Comparison of ENCODE assay signal across 8 mouse cellular contexts in the genomic region with DNA sequence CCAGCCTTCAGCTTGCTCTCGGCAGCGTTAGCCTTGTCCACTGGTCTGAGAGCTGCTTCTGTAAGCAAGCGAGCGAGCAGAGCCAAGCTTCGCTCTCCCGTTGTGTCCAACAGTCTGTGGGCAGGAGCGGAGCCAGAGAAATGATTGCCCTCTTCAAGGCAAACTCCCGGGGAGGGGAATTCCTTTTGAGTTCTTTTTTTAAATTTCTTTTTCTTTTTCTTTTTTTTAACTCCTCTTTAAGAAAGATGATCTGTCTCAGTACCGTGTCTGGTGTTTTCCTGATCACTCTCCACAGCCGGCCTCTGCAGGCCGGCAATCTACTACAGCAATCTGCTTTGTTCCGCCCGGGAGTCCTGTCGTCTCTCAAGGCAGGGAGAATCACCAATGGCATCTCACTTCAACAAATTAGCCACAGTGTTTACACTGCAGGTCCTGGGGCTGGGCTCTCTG.
A peak's percentile ranks its signal among the peaks of the same experiment; 100 is the strongest.
DNase-seq lines count a peak whose midpoint lies in the region; ATAC-seq lines count a peak whose summit lies in the region.

No protein-coding gene starts in this region.

- H3K27me3 ChIP-seq in kidney, embryonic 14.5 days (ENCODE audit: control insufficient read depth, insufficient read depth, low read length) = no peaks in the 10 kb centered on the region
- no peaks in the 10 kb centered on the region for H3K27me3 ChIP-seq in forebrain, embryonic 14.5 days (replicated peaks; ENCODE audit: control insufficient read depth, insufficient read depth, low read length)
- no peaks in the 10 kb centered on the region for H3K27me3 ChIP-seq in intestine, embryonic 16.5 days (replicated peaks; ENCODE audit: control insufficient read depth, insufficient read depth, low read length)
- H3K27me3 ChIP-seq in midbrain, embryonic 14.5 days (ENCODE audit: control insufficient read depth, insufficient read depth, low read length) = no peaks in the 10 kb centered on the region

- WGBS in kidney, embryonic 14.5 days = 5% methylated on average over 14 of the region's 14 CpGs
- WGBS in forebrain, embryonic 14.5 days = 7% methylated on average over 14 of the region's 14 CpGs
- 14% methylated on average over 14 of the region's 14 CpGs for WGBS in intestine, embryonic 16.5 days
- 2% methylated on average over 14 of the region's 14 CpGs for WGBS in midbrain, embryonic 14.5 days

- H3K4me1 ChIP-seq in kidney, embryonic 14.5 days (ENCODE audit: control insufficient read depth, insufficient read depth, low read length) = peaks cover 12% of the 10 kb centered on the region; the same call in 1 of the 2 replicates
- peaks cover 10% of the 10 kb centered on the region for H3K4me1 ChIP-seq in forebrain, embryonic 14.5 days (ENCODE audit: control insufficient read depth, insufficient read depth, low read length)
- peaks cover 11% of the 10 kb centered on the region for H3K4me1 ChIP-seq in intestine, embryonic 16.5 days (ENCODE audit: control insufficient read depth, insufficient read depth, low read length)
- H3K4me1 ChIP-seq in midbrain, embryonic 14.5 days (ENCODE audit: control insufficient read depth, insufficient read depth, low read length) = peaks cover 6% of the 10 kb centered on the region

- peak; percentile 91 for ATAC-seq in kidney, embryonic 14.5 days (ENCODE audit: low FRiP score, low TSS enrichment)
- peak; percentile 62; the same call in 1 of the 2 replicates for ATAC-seq in forebrain, embryonic 14.5 days
- peak; percentile 69 for ATAC-seq in intestine, embryonic 16.5 days
- ATAC-seq in midbrain, embryonic 14.5 days (ENCODE audit: low FRiP score, low TSS enrichment) = peak; percentile 62; the same call in 1 of the 2 replicates

- H3K27ac ChIP-seq in kidney, embryonic 14.5 days (ENCODE audit: low read depth, low read length) = peak overlapping the region; percentile 1; the same call in 1 of the 2 replicates
- H3K27ac ChIP-seq in forebrain, embryonic 14.5 days (ENCODE audit: low read depth, low read length) = no peak overlapping the region
- peak overlapping the region; percentile 14 for H3K27ac ChIP-seq in intestine, embryonic 16.5 days (ENCODE audit: low read length)
- no peak overlapping the region for H3K27ac ChIP-seq in midbrain, embryonic 14.5 days (replicated peaks; ENCODE audit: low read depth, low read length)

- H3K9me3 ChIP-seq in kidney, embryonic 14.5 days (ENCODE audit: control insufficient read depth, low read length) = 0 out of 2 replicates have a peak, but pooled peaks cover 6% of the 10 kb centered on the region
- H3K9me3 ChIP-seq in forebrain, embryonic 14.5 days (replicated peaks; ENCODE audit: control insufficient read depth, low read length) = no peaks in the 10 kb centered on the region
- no peaks in the 10 kb centered on the region for H3K9me3 ChIP-seq in intestine, embryonic 16.5 days (ENCODE audit: control insufficient read depth, low read length)
- no peaks in the 10 kb centered on the region for H3K9me3 ChIP-seq in midbrain, embryonic 14.5 days (ENCODE audit: control insufficient read depth, low read length)

- H3K9ac ChIP-seq in kidney, embryonic 14.5 days (ENCODE audit: low read depth, low read length) = no peak overlapping the region
- H3K9ac ChIP-seq in forebrain, embryonic 14.5 days (ENCODE audit: low read length) = peak overlapping the region; percentile 2; the same call in 1 of the 2 replicates
- peak overlapping the region; percentile 44; the same call in 1 of the 2 replicates for H3K9ac ChIP-seq in intestine, embryonic 16.5 days (ENCODE audit: low read depth, low read length)
- H3K9ac ChIP-seq in midbrain, embryonic 14.5 days (replicated peaks; ENCODE audit: low read length) = no peak overlapping the region

- no peaks in the 10 kb centered on the region for H3K36me3 ChIP-seq in kidney, embryonic 14.5 days (ENCODE audit: control insufficient read depth, insufficient read depth, low read length)
- no peaks in the 10 kb centered on the region for H3K36me3 ChIP-seq in forebrain, embryonic 14.5 days (ENCODE audit: control insufficient read depth, insufficient read depth, low read length)
- H3K36me3 ChIP-seq in intestine, embryonic 16.5 days (ENCODE audit: control insufficient read depth, insufficient read depth, low read length) = no peaks in the 10 kb centered on the region
- no peaks in the 10 kb centered on the region for H3K36me3 ChIP-seq in midbrain, embryonic 14.5 days (ENCODE audit: control insufficient read depth, insufficient read depth, low read length)

- DNase-seq in kidney, adult 9 months = no peak
- DNase-seq in brain, adult 2 months (ENCODE audit: low read depth, low spot score) = peak; percentile 55
- peak; percentile 71 for DNase-seq in forebrain, embryonic 14.5 days (ENCODE audit: low spot score)
- DNase-seq in midbrain, embryonic 14.5 days = peak; percentile 80
- DNase-seq in spleen, postnatal 10 days (ENCODE audit: low spot score in 2 of 2) = no peak
- no peak for DNase-seq in layer of hippocampus, postnatal 36 days

- H3K4me3 ChIP-seq in kidney, embryonic 14.5 days (ENCODE audit: low read length) = no peak overlapping the region
- no peak overlapping the region for H3K4me3 ChIP-seq in forebrain, embryonic 14.5 days (ENCODE audit: low read depth, low read length)
- no peak overlapping the region for H3K4me3 ChIP-seq in intestine, embryonic 16.5 days (ENCODE audit: low read length)
- H3K4me3 ChIP-seq in midbrain, embryonic 14.5 days (replicated peaks; ENCODE audit: low read depth, low read length) = no peak overlapping the region

- peak overlapping the region; percentile 8; the same call in 1 of the 2 replicates for H3K4me2 ChIP-seq in kidney, embryonic 14.5 days (replicated peaks; ENCODE audit: low read depth, low read length)
- peak overlapping the region; percentile 29 for H3K4me2 ChIP-seq in forebrain, embryonic 14.5 days (ENCODE audit: low read length)
- H3K4me2 ChIP-seq in intestine, embryonic 16.5 days (ENCODE audit: low read depth, low read length) = peak overlapping the region; percentile 19
- peak overlapping the region; percentile 39 for H3K4me2 ChIP-seq in midbrain, embryonic 14.5 days (ENCODE audit: low read length)

Comparison
In these comparisons a context has a peak if more than half of its experiments do, and no peak if none do; other contexts are left out.
1. H3K27ac ChIP-seq: peak in kidney, embryonic 14.5 days (single experiment) and intestine, embryonic 16.5 days (single experiment); none in forebrain, embryonic 14.5 days (single experiment) and midbrain, embryonic 14.5 days (single experiment).
2. H3K9ac ChIP-seq: peak in forebrain, embryonic 14.5 days (single experiment) and intestine, embryonic 16.5 days (single experiment); none in kidney, embryonic 14.5 days (single experiment) and midbrain, embryonic 14.5 days (single experiment).
3. DNase-seq: peak in brain, adult 2 months (single experiment), forebrain, embryonic 14.5 days (single experiment) and midbrain, embryonic 14.5 days (single experiment); none in kidney, adult 9 months (single experiment), spleen, postnatal 10 days (0 of 2) and layer of hippocampus, postnatal 36 days (0 of 2).
4. Peak in every context shown above with its lines, with median percentiles within 50 percentile points of each other: ATAC-seq and H3K4me2 ChIP-seq.